Mouse (Mus musculus) splenic B cell, adult 2 months (primary cell): ENCODE data around the gene Gm14226.
"Not testable (repeated sequence)": the region's sequence is repeated elsewhere in the genome, so short reads cannot be mapped to it uniquely, and the experiment has no call there.

Source experiments
- DNase-seq: peaks from one replicate; pipeline ENCODE4 v3.0.0-alpha.2; 2011; ENCODE audit warnings: low read depth, low spot score
- H3K27me3 ChIP-seq: 2 replicates; pipeline ENCODE4 v1.6.1; 2012; ENCODE audit warnings: mild to moderate bottlenecking, low read length, moderate library complexity, mixed read lengths; ENCODE audit not compliant: control insufficient read depth, poor library complexity, insufficient read depth, severe bottlenecking
- H3K36me3 ChIP-seq: 2 replicates; pipeline ENCODE4 v1.6.1; 2012; ENCODE audit warnings: mild to moderate bottlenecking, low read length, moderate library complexity, mixed read lengths; ENCODE audit not compliant: control insufficient read depth, poor library complexity, insufficient read depth, severe bottlenecking

The Gm14226 gene

DNA sequence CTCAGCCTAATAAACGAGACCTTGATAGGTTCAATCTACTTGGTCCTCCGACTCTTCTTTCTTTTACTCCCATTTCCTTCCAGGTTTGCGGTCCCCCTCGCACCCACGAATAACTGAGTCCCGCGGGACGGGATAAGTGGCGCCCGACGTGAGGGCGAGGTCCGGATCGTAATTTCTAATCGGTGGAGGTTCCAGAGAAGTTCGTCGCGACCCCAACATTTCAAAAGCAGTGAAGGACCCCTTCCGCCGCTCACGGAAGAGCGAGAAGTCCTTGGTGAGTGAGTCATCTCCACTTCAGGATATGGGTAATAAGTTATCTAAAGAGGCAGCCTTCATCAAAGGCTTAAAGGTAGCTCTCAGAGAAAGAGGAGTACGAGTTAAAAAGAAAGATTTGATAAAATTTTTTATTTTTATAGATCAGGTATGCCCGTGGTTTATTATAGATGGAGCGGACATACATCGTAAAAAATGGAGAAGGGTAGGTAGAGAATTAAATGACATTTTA, at the start of gene Gm14226:
TSS of gene Gm14226 (plus strand) at position 16 of the 505 bp plus-strand sequence.
- H3K27me3 ChIP-seq, DNase-seq, H3K36me3 ChIP-seq: not testable (repeated sequence)

DNA sequence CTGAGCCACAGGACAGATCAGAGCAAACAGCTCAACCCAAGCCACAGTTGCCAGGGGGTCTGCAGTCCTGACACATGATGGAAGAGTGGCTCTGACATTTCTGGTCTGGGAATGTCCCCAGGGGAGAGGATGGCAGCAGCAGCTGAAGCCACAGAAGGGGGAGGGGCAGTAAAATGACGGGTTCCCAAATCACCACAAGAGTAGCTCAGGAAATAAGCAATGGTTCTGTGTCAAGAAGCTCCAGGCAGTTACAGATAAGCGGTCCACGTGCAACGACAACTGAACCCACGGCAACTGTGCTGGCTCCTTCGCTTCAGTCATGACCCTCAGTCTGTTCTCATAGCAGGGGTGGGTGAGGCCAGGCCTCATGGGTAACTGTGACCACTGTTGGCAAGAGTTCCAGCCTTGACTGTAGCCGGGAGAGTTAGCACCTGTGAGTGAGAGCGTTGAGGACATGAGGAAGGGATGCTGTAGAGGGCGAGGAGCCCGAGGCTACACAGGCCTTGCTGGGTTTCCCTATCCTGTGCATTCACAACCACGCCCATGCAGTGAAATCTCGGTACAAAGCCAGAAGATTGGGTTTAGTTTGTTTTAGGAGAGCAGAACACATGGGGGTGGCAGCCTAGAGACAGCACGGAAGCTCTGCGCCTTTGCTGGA, 48.2 kb upstream of the Gm14226 start:
- not testable (repeated sequence) for DNase-seq

DNA sequence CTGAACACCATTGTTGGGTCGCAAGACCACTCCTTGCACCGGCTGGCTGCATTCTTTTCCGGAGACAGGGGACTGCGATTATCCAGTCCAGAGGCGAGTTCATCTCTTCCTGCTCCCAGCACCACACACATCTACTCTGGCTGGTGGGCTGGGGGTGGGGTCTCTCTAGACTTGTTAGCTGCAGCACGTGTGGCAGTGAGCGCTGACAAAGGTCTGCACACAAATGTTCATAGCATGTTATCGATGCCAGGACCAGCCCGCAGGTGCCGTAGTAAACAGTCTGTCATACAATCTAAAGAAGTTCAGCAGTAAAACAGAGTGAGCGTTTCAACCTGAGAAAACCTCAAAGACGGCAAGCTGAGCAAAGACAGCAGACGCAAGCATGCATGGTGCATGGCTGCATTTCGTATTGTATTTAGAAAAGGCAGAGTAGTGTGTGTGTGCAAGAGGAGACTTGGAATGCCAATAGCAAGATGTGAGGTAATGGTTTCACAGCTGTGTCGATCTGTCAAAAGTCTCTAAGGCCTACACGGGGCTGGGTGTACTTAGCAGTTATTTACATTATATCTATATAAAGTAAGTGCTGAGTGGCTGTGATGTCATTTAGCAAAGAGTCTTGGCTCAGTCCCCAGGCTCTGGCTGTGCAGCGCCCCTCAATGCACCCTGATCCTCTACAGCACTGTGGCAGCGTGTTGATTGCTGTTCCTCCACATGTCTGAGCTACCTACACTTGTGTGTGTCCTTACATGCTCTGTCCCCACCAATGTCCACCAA, 46.0 kb upstream of the Gm14226 start:
- Histone ChIP-seq H3K27me3 (no peaks in the 10 kb centered on the region), H3K36me3 (no peaks in the 10 kb centered on the region)
- DNase-seq: no peak

More for the DNA sequence above, 48.2 kb upstream of the Gm14226 start:
- not testable (repeated sequence) for H3K27me3 ChIP-seq, H3K36me3 ChIP-seq

DNA sequence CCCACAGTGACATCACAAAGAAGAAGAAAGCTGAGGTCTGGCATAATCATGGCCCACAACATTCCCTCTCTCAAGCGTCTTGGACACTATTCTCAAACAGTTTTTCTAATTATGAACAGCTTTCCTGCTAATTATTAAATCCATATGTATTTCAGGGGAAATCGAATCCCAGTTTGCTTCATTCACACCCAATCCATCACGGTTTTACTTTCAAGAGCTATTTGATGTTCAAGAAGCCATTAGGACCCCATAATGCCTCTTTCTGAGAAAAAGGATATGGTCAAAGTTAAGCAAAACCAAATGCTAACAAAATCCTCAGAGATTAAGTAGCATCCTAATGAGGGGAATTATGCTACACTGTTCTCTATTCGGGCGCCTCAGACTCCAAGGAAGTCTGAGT, 45.1 kb upstream of the Gm14226 start:
- H3K36me3 ChIP-seq: no peaks in the 10 kb centered on the region
- no peaks in the 10 kb centered on the region for H3K27me3 ChIP-seq
- no peak for DNase-seq

DNA sequence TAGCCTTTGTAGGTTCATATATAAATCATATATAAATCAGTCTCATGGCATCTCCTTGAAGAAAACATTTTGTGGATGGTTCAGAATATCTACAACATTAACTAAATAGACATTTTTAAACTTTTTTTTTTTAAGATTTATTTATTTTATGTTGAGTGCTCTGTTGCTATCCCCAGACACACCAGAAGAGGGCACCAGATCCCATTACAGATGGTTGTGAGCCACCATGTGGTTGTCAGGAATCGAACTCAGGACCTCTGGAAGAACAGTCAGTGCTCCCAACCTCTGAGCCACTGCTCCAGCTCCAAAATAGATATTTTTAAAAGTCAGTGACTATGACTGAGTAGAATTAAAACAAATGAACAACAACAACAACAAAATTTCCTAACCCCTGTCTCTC, 31.5 kb upstream of the Gm14226 start:
- DNase-seq: no peak
- Histone ChIP-seq H3K36me3 (no peaks in the 10 kb centered on the region), H3K27me3 (no peaks in the 10 kb centered on the region)

DNA sequence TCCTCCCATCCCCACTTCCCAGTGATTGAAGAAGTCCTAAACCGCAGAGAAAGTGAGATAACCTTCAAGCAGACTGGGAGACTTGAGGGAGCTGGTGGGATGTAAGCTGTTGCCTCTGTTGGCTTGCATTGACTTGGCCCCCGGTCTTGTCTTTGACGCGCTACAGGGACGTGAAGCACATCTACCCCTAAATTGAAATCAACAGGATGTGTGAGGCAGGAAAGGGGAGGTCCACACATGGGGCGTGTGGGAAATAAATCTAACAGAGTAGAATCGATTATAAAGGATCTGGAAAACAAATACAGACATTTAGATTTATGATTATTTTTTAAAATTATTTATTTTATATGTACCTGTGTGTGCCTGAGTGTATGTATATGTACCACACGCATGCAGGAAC, 26.7 kb upstream of the Gm14226 start:
- DNase-seq: no peak
- H3K27me3 ChIP-seq: no peaks in the 10 kb centered on the region
- H3K36me3 ChIP-seq: no peaks in the 10 kb centered on the region

DNA sequence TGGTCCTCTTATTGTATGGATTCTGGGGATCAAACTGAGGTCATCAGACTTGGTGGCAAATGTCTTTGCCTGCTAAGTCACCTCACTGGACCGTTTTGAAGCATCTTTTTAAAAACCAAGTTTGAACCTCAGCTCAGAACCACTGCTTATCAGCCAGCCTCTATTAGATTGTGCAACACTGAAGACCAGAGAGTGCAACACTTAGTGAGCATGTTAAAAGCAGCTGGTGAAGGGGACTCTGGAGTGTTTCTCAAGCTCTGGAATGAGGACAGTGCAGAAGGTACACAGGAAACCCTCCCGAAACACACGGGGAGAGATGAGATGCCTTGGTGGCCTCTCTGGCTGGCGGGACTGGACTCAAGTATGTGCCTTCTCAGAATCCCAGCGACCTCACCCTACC, 26.0 kb upstream of the Gm14226 start:
- DNase-seq: no peak
- no peaks in the 10 kb centered on the region for H3K36me3 ChIP-seq
- H3K27me3 ChIP-seq: no peaks in the 10 kb centered on the region

DNA sequence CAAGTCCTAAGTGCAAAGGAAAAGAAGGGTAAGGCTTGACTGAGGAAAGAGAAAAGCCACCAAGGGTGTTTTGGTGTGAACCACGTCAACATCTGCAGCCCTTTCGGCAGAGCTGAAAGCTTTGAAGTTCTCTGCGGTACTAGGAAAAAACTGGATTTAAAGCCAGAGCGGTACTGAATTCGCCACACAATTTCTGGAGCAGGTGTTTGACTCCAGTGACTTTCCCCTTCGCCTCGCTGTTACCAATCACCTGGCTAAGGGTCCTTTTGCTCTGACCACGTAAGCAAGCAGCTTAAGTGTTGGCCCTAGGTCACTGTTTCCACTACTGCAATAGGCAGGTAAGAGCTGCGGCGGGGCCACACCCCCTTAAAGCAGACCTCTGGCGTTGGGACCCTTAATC, 12.6 kb upstream of the Gm14226 start:
- Histone ChIP-seq H3K36me3 (no peaks in the 10 kb centered on the region), H3K27me3 (no peaks in the 10 kb centered on the region)
- no peak for DNase-seq

DNA sequence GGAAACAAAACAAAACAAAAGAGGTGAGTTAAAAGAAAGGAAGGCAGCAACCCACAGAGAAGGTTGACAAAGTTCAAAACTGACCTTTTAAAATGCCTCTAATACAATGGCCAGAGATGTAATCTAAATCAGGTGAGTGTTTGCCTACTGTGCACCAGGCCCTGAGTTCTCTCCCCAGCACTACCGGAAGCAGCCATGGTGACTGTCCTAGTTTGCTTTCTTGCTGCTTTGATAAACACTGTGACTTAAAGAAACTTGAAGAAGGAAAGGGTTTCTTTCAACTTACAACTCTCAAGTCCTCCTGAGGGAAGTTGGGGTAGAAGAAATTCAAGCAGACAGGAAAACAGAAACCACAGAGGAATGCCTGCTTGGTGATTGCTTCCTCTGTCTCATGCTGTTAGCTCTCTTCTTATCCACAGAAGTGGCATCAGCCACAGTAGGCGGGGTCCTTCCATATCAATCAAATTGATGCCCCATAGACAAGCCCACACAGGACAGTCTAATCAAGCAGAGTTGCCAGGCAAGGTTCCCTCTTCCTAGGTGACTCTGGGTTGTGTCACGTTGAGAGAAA, 6.9 kb upstream of the Gm14226 start:
- Histone ChIP-seq H3K36me3 (no peaks in the 10 kb centered on the region), H3K27me3 (no peaks in the 10 kb centered on the region)
- no peak for DNase-seq

DNA sequence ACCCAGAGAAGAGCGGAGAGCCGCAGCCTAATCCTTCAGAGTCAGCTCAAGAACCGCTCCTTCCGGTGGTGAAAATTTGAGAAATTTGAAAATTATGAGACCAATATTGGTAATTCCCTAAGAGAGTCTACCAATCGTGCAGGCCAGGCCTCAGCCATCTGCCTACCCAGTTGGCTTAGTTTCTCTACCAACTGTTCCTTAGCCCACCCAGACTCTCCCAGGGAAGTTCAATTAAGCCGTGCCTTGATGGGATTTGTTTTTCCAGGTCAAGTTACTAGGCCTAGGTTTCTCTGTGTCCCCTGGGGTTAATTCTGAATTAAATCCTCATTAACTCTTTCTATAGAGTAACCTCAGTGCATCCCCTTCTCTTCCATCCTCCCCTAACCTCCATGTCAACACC, 5.1 kb upstream of the Gm14226 start:
- H3K27me3 ChIP-seq: no peaks in the 10 kb centered on the region
- no peaks in the 10 kb centered on the region for H3K36me3 ChIP-seq
- no peak for DNase-seq

DNA sequence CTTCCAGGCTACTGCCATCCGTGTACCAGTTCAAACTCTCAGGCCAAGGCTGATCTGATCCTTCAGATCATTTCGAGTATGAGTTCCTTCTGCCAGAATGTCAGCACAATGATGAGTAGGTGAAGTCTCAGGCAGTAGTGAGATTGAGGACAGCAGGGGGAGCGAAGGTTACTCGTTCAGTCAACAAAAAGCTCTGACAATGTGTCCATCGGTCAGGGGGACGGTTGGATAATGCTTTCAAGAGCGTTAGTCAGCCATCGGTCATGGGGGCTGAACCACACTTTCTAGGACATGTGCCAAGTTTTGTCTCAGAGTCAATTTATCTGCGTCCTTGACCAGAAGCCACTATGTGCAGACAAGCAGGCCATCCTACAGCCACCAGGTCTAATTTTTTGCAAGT, 1.3 kb upstream of the Gm14226 start:
- not testable (repeated sequence) for DNase-seq, H3K27me3 ChIP-seq, H3K36me3 ChIP-seq

DNA sequence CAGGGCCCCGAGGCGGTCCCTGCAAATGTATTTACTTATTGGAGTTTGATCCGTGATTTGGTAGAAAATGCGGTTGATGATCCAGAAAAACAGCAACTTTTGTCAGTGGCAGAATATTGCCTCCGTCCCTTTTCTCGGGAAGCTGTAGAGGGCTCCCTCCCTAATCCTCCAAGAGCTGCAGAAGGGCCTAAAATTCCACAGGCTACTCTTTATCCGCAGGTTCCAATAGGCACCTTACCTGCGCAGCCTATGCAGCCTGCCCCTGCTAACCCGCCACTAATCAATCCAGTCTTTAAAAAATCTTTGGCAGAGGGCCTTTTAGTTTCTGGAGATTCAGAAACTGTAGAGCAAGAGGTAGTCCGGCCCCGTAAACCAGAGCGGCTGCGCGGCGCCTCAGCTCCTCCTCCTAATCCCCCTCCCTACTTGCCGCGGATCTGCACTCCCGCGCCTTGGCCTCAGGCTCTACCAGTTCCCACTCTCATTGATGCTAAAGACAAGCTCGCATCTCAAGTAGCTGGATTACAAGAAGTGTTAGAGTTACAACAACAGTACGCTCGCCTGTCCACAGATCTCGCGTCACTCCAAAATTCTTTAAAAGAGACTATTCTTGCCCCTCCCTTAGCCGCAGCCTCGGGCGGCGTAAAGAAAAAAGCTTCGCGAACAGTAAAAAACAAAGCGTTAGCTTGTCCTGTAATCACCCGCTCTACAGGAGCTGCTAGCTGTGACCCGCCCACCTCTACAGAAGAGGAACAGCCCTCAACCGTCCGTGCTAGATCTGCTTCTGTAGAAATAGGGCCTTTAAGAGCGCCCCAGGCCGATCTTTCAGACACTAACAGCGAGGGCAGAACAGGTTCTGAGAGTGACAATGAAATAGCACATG, 936 bp downstream of the Gm14226 start:
- peak; percentile 79 for DNase-seq
- no peaks in the 10 kb centered on the region for H3K27me3 ChIP-seq
- H3K36me3 ChIP-seq: no peaks in the 10 kb centered on the region

DNA sequence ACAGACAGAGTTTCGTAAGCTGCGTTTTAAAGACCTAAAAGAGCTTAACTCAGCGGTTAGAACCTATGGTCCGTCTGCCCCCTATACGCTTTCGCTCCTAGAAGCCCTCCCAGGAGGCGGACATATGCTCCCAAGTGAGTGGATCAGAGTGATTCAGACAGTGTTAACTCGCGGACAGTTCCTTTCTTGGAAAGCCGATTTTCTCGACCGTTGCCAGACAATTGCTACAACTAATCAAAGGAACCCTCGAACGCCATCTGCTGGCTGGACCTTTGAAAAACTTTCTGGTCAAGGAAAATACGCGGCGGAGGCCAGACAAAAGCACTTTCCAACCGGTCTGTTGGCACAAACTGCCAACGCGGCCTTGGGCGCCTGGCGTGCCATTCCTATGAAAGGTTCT, 1.6 kb downstream of the Gm14226 start:
- DNase-seq: peak; percentile 84
- Histone ChIP-seq H3K36me3 (no peaks in the 10 kb centered on the region), H3K27me3 (no peaks in the 10 kb centered on the region)

DNA sequence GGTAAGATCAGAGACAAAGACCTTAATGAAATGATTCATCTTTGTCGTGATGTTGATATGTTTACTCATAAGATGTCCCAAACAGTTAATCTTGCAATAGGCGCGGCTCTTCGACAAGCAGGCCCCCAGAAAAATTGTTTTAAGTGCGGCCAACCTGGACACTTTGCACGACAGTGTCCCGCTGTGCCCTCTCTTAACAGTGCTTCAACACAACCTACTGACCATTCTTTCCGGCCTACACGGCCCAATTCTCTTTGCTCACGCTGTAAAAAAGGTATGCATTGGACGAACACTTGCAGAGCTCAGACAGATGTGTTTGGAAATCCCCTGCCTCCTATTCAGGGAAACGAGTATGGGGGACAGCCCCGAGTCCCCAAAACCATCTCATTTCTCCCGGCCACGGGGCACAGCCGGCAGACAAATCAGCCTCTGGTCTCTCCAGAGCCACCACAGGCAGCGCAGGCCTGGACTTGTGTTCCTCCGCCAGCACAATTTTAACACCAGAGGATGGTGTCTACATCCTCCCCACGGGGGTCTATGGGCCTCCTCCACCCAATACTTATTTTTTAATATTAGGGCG, 2.3 kb downstream of the Gm14226 start:
- not testable (repeated sequence) for H3K36me3 ChIP-seq, DNase-seq, H3K27me3 ChIP-seq
